Mouse (Mus musculus) CH12.LX (cell line): Measurements from ENCODE around the gene Gm11099.

Experiments used
- CTCF ChIP-seq, 2 experiments: IDR thresholded peaks in 1 of 2; conservative IDR thresholded peaks in 1 of 2; 2 replicates each; pipeline ENCODE4 v1.5.1; 2011 to 2012; ENCODE audit warnings: low read depth in 2 of 2, low read length in 2 of 2, improper control_type of control experiment in 1 of 2, inconsistent platforms in 1 of 2, mild to moderate bottlenecking in 1 of 2, moderate library complexity in 1 of 2
- ELF1 ChIP-seq: IDR thresholded peaks from 2 replicates; pipeline ENCODE4 v1.6.1; 2014; ENCODE audit warnings: low read depth, mild to moderate bottlenecking, inconsistent platforms, low read length, improper control_type of control experiment
- EP300 ChIP-seq: IDR thresholded peaks from 2 replicates; pipeline ENCODE4 v1.6.1; 2011; ENCODE audit warnings: low read length, improper control_type of control experiment
- JUND ChIP-seq: conservative IDR thresholded peaks from 2 replicates; pipeline ENCODE4 v1.6.1; 2011; ENCODE audit warnings: low read depth, low read length, improper control_type of control experiment
- MAFK ChIP-seq: IDR thresholded peaks from 2 replicates; pipeline ENCODE4 v1.6.1; 2011; ENCODE audit warnings: low read length, improper control_type of control experiment; ENCODE audit not compliant: insufficient replicate concordance
- NELFE ChIP-seq: IDR thresholded peaks from 2 replicates; pipeline ENCODE4 v1.6.1; 2011; ENCODE audit warnings: low read depth, low read length, improper control_type of control experiment
- NRF1 ChIP-seq: IDR thresholded peaks from 2 replicates; pipeline ENCODE4 v1.6.1; 2014; ENCODE audit warnings: low read depth, mild to moderate bottlenecking, inconsistent platforms, low read length, improper control_type of control experiment, moderate library complexity
- POLR2A ChIP-seq: IDR thresholded peaks from 2 replicates; pipeline ENCODE4 v1.6.1; 2011; ENCODE audit warnings: low read depth, mild to moderate bottlenecking, improper control_type of control experiment, low read length
- RAD21 ChIP-seq: IDR thresholded peaks from 2 replicates; pipeline ENCODE4 v1.6.1; 2011; ENCODE audit warnings: low read depth, mild to moderate bottlenecking, low read length, improper control_type of control experiment, moderate library complexity
- SIN3A ChIP-seq: IDR thresholded peaks from 2 replicates; pipeline ENCODE4 v1.6.1; 2012; ENCODE audit warnings: low read length, improper control_type of control experiment, inconsistent platforms
- USF1 ChIP-seq: IDR thresholded peaks from 2 replicates; pipeline ENCODE4 v1.6.1; 2014; ENCODE audit warnings: low read depth, mild to moderate bottlenecking, inconsistent platforms, low read length, improper control_type of control experiment
- ZMIZ1 ChIP-seq: IDR thresholded peaks from 2 replicates; pipeline ENCODE4 v1.6.1; 2012; ENCODE audit warnings: low read depth, mild to moderate bottlenecking, inconsistent platforms, low read length, improper control_type of control experiment
- ZNF384 ChIP-seq: IDR thresholded peaks from 2 replicates; pipeline ENCODE4 v1.6.1; 2012; ENCODE audit warnings: low read depth, low read length, improper control_type of control experiment, inconsistent platforms

DNA sequence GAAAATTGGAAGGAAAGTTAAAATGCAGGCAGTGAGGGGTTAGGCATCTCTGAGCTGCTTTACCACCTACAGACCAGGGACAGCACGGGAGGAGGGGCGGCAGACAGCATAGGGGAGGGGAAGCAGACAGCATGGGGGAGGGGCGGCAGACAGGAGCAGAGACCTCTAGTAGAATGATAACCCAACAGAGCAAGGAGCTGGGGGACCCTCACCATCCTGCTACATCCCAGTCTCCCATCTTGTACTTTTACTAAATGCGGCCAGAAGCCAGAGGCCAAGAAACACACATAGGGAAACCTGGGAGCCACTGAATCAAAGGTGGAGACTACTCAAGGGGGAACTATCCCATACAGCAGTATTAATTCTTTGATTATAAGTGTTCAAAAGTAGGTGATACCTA is 59.1 kb downstream of the Gm11099 start:
- TF ChIP-seq ELF1, result no peak
- TF ChIP-seq POLR2A, result no peak
- TF ChIP-seq CTCF (conservative IDR thresholded peaks at IDR 0.05 in 1 of 2, IDR thresholded peaks at IDR 0.05 in 1 of 2; ENCODE audit: low read depth in 2 of 2, low read length in 2 of 2), result no peak
- TF ChIP-seq JUND, result no peak
- no peak for TF ChIP-seq EP300
- no peak for TF ChIP-seq NELFE
- TF ChIP-seq MAFK, result no peak
- no peak for TF ChIP-seq ZNF384
- TF ChIP-seq USF1, result no peak
- no peak for TF ChIP-seq NRF1
- no peak for TF ChIP-seq RAD21
- TF ChIP-seq SIN3A, result no peak
- TF ChIP-seq ZMIZ1, result no peak
